Mouse (Mus musculus) CH12.LX (cell line): ENCODE results near the gene Olfr1277. TPM values are rescaled to one million over a fixed set of nuclear protein-coding genes. Genes with fewer than 3 reads are reported as not detected.

Experiments
- DNase-seq: peaks from one replicate; pipeline ENCODE4 v3.0.0-alpha.2; 2013; ENCODE audit errors: extremely low read depth
- H3K27ac ChIP-seq: 2 replicates; pipeline ENCODE4 v1.5.1; 2012; ENCODE audit warnings: low read depth, mild to moderate bottlenecking, control low read depth, moderate library complexity; ENCODE audit not compliant: insufficient read depth
- H3K27me3 ChIP-seq: replicated peaks from 2 replicates; pipeline ENCODE3; 2012; ENCODE audit warnings: inconsistent platforms
- H3K36me3 ChIP-seq, 2 experiments: replicated peaks in 1 of 2; 2 replicates each; pipeline versions ENCODE3 to v1.6.1; 2012; ENCODE audit warnings: inconsistent platforms in 1 of 2, low read length in 1 of 2, mild to moderate bottlenecking in 1 of 2, mixed read lengths in 1 of 2, moderate library complexity in 1 of 2; ENCODE audit not compliant: control insufficient read depth in 1 of 2, insufficient read depth in 1 of 2
- H3K4me1 ChIP-seq, 2 experiments: 2 replicates each; pipeline ENCODE4 v1.6.1; 2012; ENCODE audit warnings: inconsistent platforms in 1 of 2, moderate library complexity in 1 of 2; ENCODE audit not compliant: insufficient read depth in 2 of 2, control insufficient read depth in 1 of 2
- H3K4me2 ChIP-seq: 2 replicates; pipeline ENCODE4 v1.6.1; 2012; ENCODE audit warnings: low read depth, mild to moderate bottlenecking, control low read depth; ENCODE audit not compliant: poor library complexity, insufficient read depth, severe bottlenecking
- H3K4me3 ChIP-seq, 3 experiments: fragments of 150-350 bp in 1 of 3; sonication (generic) in 1 of 3; replicated peaks in 1 of 3; 2 replicates each; pipeline versions ENCODE3 to v1.5.1; 2011 to 2012; ENCODE audit warnings: low read depth in 2 of 3, low read length in 2 of 3, mild to moderate bottlenecking in 2 of 3, moderate library complexity in 2 of 3, control low read depth in 1 of 3, improper control_type of control experiment in 1 of 3, inconsistent platforms in 1 of 3, mixed read lengths in 1 of 3; ENCODE audit not compliant: poor library complexity in 1 of 3
- H3K79me2 ChIP-seq: replicated peaks from 2 replicates; pipeline ENCODE4 v1.6.1; 2012; ENCODE audit warnings: mild to moderate bottlenecking, moderate library complexity; ENCODE audit not compliant: control insufficient read depth, poor library complexity, insufficient read depth, severe bottlenecking; ENCODE audit errors: extremely low read depth
- H3K9ac ChIP-seq: 2 replicates; pipeline ENCODE4 v1.6.1; 2012; ENCODE audit warnings: low read depth, mild to moderate bottlenecking, control low read depth, moderate library complexity; ENCODE audit not compliant: insufficient read depth
- H3K9me3 ChIP-seq: replicated peaks from 2 replicates; pipeline ENCODE3; 2012; ENCODE audit warnings: low read length, inconsistent platforms, mixed read lengths
- BHLHE40 ChIP-seq: IDR thresholded peaks from 2 replicates; pipeline ENCODE4 v1.6.1; 2011; ENCODE audit warnings: mild to moderate bottlenecking, low read depth, low read length, improper control_type of control experiment
- CHD1 ChIP-seq: IDR thresholded peaks from 2 replicates; pipeline ENCODE4 v1.6.1; 2012; ENCODE audit warnings: low read depth, low read length, improper control_type of control experiment, inconsistent platforms
- ELF1 ChIP-seq: IDR thresholded peaks from 2 replicates; pipeline ENCODE4 v1.6.1; 2014; ENCODE audit warnings: low read depth, mild to moderate bottlenecking, inconsistent platforms, low read length, improper control_type of control experiment
- EP300 ChIP-seq: IDR thresholded peaks from 2 replicates; pipeline ENCODE4 v1.6.1; 2011; ENCODE audit warnings: low read length, improper control_type of control experiment
- ETS1 ChIP-seq: conservative IDR thresholded peaks from 2 replicates; pipeline ENCODE4 v1.6.1; 2012; ENCODE audit warnings: low read depth, mild to moderate bottlenecking, inconsistent platforms, low read length, improper control_type of control experiment, moderate library complexity
- HCFC1 ChIP-seq: IDR thresholded peaks from 2 replicates; pipeline ENCODE4 v1.6.1; 2012; ENCODE audit warnings: low read depth, mild to moderate bottlenecking, inconsistent platforms, low read length, improper control_type of control experiment
- IRF4 ChIP-seq: IDR thresholded peaks from 2 replicates; pipeline ENCODE4 v1.6.1; 2014; ENCODE audit warnings: low read depth, mild to moderate bottlenecking, inconsistent platforms, low read length, improper control_type of control experiment
- JUN ChIP-seq: IDR thresholded peaks from 2 replicates; pipeline ENCODE4 v1.6.1; 2011; ENCODE audit warnings: low read depth, mild to moderate bottlenecking, low read length, improper control_type of control experiment, moderate library complexity; ENCODE audit not compliant: insufficient read depth
- JUND ChIP-seq: conservative IDR thresholded peaks from 2 replicates; pipeline ENCODE4 v1.6.1; 2011; ENCODE audit warnings: low read depth, low read length, improper control_type of control experiment
- KAT2A ChIP-seq: IDR thresholded peaks from 2 replicates; pipeline ENCODE4 v1.6.1; 2012; ENCODE audit warnings: low read length, improper control_type of control experiment, inconsistent platforms; ENCODE audit not compliant: insufficient replicate concordance
- MAFK ChIP-seq: IDR thresholded peaks from 2 replicates; pipeline ENCODE4 v1.6.1; 2011; ENCODE audit warnings: low read length, improper control_type of control experiment; ENCODE audit not compliant: insufficient replicate concordance
- MAX ChIP-seq: IDR thresholded peaks from 2 replicates; pipeline ENCODE4 v1.6.1; 2011; ENCODE audit warnings: low read length, improper control_type of control experiment
- MAZ ChIP-seq: IDR thresholded peaks from 2 replicates; pipeline ENCODE4 v1.6.1; 2012; ENCODE audit warnings: low read depth, mild to moderate bottlenecking, inconsistent platforms, low read length, improper control_type of control experiment, moderate library complexity
- MEF2A ChIP-seq: IDR thresholded peaks from 2 replicates; pipeline ENCODE4 v1.6.1; 2014; ENCODE audit warnings: low read depth, mild to moderate bottlenecking, inconsistent platforms, low read length, improper control_type of control experiment, borderline replicate concordance
- MXI1 ChIP-seq: IDR thresholded peaks from 2 replicates; pipeline ENCODE4 v1.6.1; 2011; ENCODE audit warnings: mild to moderate bottlenecking, low read depth, low read length, improper control_type of control experiment
- MYC ChIP-seq: IDR thresholded peaks from 2 replicates; pipeline ENCODE4 v1.6.1; 2011; ENCODE audit warnings: low read depth, mild to moderate bottlenecking, improper control_type of control experiment, low read length
- NELFE ChIP-seq: IDR thresholded peaks from 2 replicates; pipeline ENCODE4 v1.6.1; 2011; ENCODE audit warnings: low read depth, low read length, improper control_type of control experiment
- NRF1 ChIP-seq: IDR thresholded peaks from 2 replicates; pipeline ENCODE4 v1.6.1; 2014; ENCODE audit warnings: low read depth, mild to moderate bottlenecking, inconsistent platforms, low read length, improper control_type of control experiment, moderate library complexity
- PAX5 ChIP-seq: IDR thresholded peaks from 2 replicates; pipeline ENCODE4 v1.6.1; 2012; ENCODE audit warnings: low read length, inconsistent platforms, mixed read lengths
- POLR2A ChIP-seq: IDR thresholded peaks from 2 replicates; pipeline ENCODE4 v1.6.1; 2011; ENCODE audit warnings: low read depth, mild to moderate bottlenecking, improper control_type of control experiment, low read length
- RAD21 ChIP-seq: IDR thresholded peaks from 2 replicates; pipeline ENCODE4 v1.6.1; 2011; ENCODE audit warnings: low read depth, mild to moderate bottlenecking, low read length, improper control_type of control experiment, moderate library complexity
- RCOR1 ChIP-seq: conservative IDR thresholded peaks from 2 replicates; pipeline ENCODE4 v1.6.1; 2012; ENCODE audit warnings: low read depth, mild to moderate bottlenecking, inconsistent platforms, low read length, improper control_type of control experiment
- SIN3A ChIP-seq: IDR thresholded peaks from 2 replicates; pipeline ENCODE4 v1.6.1; 2012; ENCODE audit warnings: low read length, improper control_type of control experiment, inconsistent platforms
- SMC3 ChIP-seq: IDR thresholded peaks from 2 replicates; pipeline ENCODE4 v1.6.1; 2011; ENCODE audit warnings: low read depth, low read length, improper control_type of control experiment
- TBP ChIP-seq: conservative IDR thresholded peaks from 2 replicates; pipeline ENCODE4 v1.6.1; 2011; ENCODE audit warnings: low read depth, low read length, improper control_type of control experiment
- TCF12 ChIP-seq: IDR thresholded peaks from 2 replicates; pipeline ENCODE4 v1.6.1; 2014; ENCODE audit warnings: low read depth, mild to moderate bottlenecking, inconsistent platforms, low read length, improper control_type of control experiment
- USF2 ChIP-seq: conservative IDR thresholded peaks from 2 replicates; pipeline ENCODE4 v1.6.1; 2011; ENCODE audit warnings: low read depth, low read length, improper control_type of control experiment
- ZC3H11A ChIP-seq: IDR thresholded peaks from 2 replicates; pipeline ENCODE4 v1.6.1; 2012; ENCODE audit warnings: low read depth, mild to moderate bottlenecking, inconsistent platforms, low read length, improper control_type of control experiment
- ZMIZ1 ChIP-seq: IDR thresholded peaks from 2 replicates; pipeline ENCODE4 v1.6.1; 2012; ENCODE audit warnings: low read depth, mild to moderate bottlenecking, inconsistent platforms, low read length, improper control_type of control experiment
- ZNF384 ChIP-seq: IDR thresholded peaks from 2 replicates; pipeline ENCODE4 v1.6.1; 2012; ENCODE audit warnings: low read depth, low read length, improper control_type of control experiment, inconsistent platforms
- dilution Hi-C: fragments of 300-500 bp; cut with MboI; formaldehyde crosslinking; loops from 2 replicates; pipeline ENCODE4 v1.14.3; 2020; ENCODE audit warnings: low sequenced_read_pairs; ENCODE audit not compliant: extremely low pct_unique_long_range_greater_than_20kb, extremely low pct_ligation_motif_present
- in situ Hi-C: fragments of 300-500 bp; cut with MboI; formaldehyde crosslinking; loops from 3 replicates; pipeline ENCODE4 v1.14.3; 2019; ENCODE audit warnings: low sequenced_read_pairs, low pct_ligation_motif_present, low pct_unique_long_range_greater_than_20kb, mixed read lengths
- polyA plus RNA-seq: library from polyadenylated mRNA; unstranded; fragments of >175 nt; gene quantifications from 2 replicates; pipeline ENCODE4 v1.2.1, GENCODE M21; 2012; ENCODE audit warnings: low read depth; ENCODE audit not compliant: insufficient read length
- total RNA-seq, 2 experiments: library from RNA; depleted of rRNA; stranded (reverse); fragments of 300-350 nt in 1 of 2; fragments of >200 nt in 1 of 2; gene quantifications; 2 replicates each; pipeline ENCODE4 v1.2.3; 2012 to 2014

Olfr1277 gene
- total and polyA plus RNA-seq, 3 experiments = not detected

GRCm38 (mm10) chr2:111298541-111298940 is 24.6 kb upstream of the Olfr1277 start:
- Histone ChIP-seq H3K4me2 (no peak overlapping the region), H3K9me3 (peaks cover 17% of the 10 kb centered on the region), H3K4me1 (no peaks in the 10 kb centered on the region), H3K4me3 (no peak overlapping the region), H3K36me3 (no peaks in the 10 kb centered on the region), H3K9ac (no peak overlapping the region), H3K27me3 (no peaks in the 10 kb centered on the region), H3K27ac (no peak overlapping the region), H3K79me2 (no peaks in the 10 kb centered on the region)
- no peak for TF ChIP-seq KAT2A
- TF ChIP-seq ZMIZ1 = no peak
- no peak for TF ChIP-seq PAX5
- no peak for TF ChIP-seq MAZ
- TF ChIP-seq EP300 = no peak
- no peak for TF ChIP-seq SIN3A
- TF ChIP-seq BHLHE40 = no peak
- TF ChIP-seq SMC3 = no peak
- TF ChIP-seq MAX = no peak
- TF ChIP-seq ELF1 = no peak
- TF ChIP-seq HCFC1 = no peak
- no peak for TF ChIP-seq IRF4
- TF ChIP-seq ETS1 = no peak
- no peak for TF ChIP-seq CHD1
- TF ChIP-seq MXI1 = no peak
- no peak for TF ChIP-seq RAD21
- no peak for TF ChIP-seq NRF1
- no peak for TF ChIP-seq USF2
- TF ChIP-seq MYC = no peak
- dilution Hi-C loops (no loop called here), in situ Hi-C loops (no loop called here)
- DNase-seq = no peak

GRCm38 (mm10) chr2:111289836-111290235 is 15.9 kb upstream of the Olfr1277 start, which contains the start of gene Olfr1278:
Gene Olfr1278 (plus strand): TSS chr2:111290136.
- no peak within 1 kb of the TSS for H3K27ac ChIP-seq
- H3K36me3 ChIP-seq = no peaks in the 10 kb centered on the region
- no peak for DNase-seq
- H3K4me1 ChIP-seq = no peaks in the 10 kb centered on the region
- H3K79me2 ChIP-seq = no peaks in the 10 kb centered on the region
- peaks cover 7% of the 10 kb centered on the region for H3K9me3 ChIP-seq
- H3K4me2 ChIP-seq = no peak within 1 kb of the TSS
- in situ Hi-C loops = no loop called here
- dilution Hi-C loops = no loop called here
- H3K27me3 ChIP-seq = no peaks in the 10 kb centered on the region
- H3K9ac ChIP-seq = no peak within 1 kb of the TSS
- no peak within 1 kb of the TSS for H3K4me3 ChIP-seq
- TF ChIP-seq MEF2A = no peak
- TF ChIP-seq NELFE = no peak
- TF ChIP-seq POLR2A = no peak
- no peak for TF ChIP-seq MXI1
- no peak for TF ChIP-seq ZC3H11A
- TF ChIP-seq TCF12 = no peak
- no peak for TF ChIP-seq IRF4
- TF ChIP-seq JUND = no peak
- TF ChIP-seq RCOR1 = no peak
- no peak for TF ChIP-seq BHLHE40
- TF ChIP-seq ETS1 = no peak
- no peak for TF ChIP-seq SIN3A
- TF ChIP-seq MAFK = no peak
- no peak for TF ChIP-seq ZNF384
- no peak for TF ChIP-seq TBP
- no peak for TF ChIP-seq JUN
- no peak for TF ChIP-seq CHD1
- TF ChIP-seq PAX5 = no peak
